Mouse (Mus musculus) heart, postnatal 25 days (tissue): Measurements from ENCODE around the gene Srsf6. TPM values are rescaled to one million over a fixed set of nuclear protein-coding genes. Genes with fewer than 3 reads are reported as not detected.
"Not testable (repeated sequence)": the region's sequence is repeated elsewhere in the genome, so short reads cannot be mapped to it uniquely, and the experiment has no call there.

Source experiments
- DNase-seq: peaks from one replicate; pipeline ENCODE4 v3.0.0; 2022; ENCODE audit warnings: low spot score
- intact Hi-C: fragments of 180-260 bp; cut with DNase I; formaldehyde crosslinking; loops from one replicate; pipeline ENCODE4 v1.15.1; 2025
- total RNA-seq, 2 experiments: library from RNA; stranded (reverse); gene quantifications; 2 replicates each; pipeline ENCODE4 v1.2.3; 2021

The Srsf6 gene
- 10 to 100 TPM; 63.7 to 70.7 TPM for total RNA-seq

DNA sequence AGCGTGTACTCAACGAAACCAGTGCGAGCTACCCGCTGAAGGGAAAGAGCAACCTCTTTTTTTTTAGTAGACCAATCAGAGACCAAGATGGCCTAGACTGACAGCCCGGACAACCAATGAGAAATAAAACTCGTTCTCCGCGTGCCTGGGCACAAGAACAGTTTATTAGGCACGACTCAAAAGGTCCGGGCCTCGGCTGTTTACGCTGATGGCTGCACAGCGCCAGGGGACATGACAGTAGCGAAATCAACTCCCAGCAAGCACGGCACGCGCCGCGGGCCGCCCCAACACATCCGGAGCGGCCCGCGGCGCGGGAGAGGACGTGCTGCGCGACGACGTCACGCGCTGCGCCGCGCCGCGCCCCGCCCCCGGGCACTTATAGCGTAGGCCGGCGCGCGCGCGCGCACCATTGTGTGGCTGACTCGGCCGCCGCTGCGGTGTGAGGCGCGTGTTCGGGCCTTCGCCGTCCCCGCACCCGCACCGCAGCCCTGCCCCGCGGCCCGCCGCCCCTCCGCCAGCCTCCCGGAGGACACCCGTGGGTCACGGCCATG lies at the start of gene Srsf6:
TSS of gene Srsf6 (plus strand) at position 406 of the 551 bp plus-strand sequence.
- DNase-seq: peak; percentile 83
- intact Hi-C loops: loop anchor here (5.0 kb wide), 1 partner anchor 86 kb away; the partner anchor contains the start of gene Ift52

DNA sequence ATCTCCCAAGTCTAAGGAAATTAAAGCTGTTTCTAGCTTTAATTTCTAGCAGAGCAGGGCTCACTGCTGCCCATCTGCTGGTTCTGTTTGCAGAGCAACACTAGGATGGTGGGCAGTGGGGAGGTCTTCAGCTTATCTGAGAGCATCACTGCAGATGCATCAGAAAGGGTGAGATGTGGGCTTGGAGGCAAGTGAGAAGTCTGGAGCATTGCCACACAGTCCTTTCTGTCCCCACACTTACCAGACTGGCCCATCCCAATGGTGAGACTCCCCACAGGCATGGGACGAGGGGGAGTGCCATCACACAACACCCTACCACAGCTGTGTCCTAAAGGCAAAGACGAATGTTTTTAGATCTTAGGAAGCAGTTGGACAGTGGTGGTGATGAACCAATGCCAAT lies 47.2 kb upstream of the Srsf6 start:
- no peak for DNase-seq
- intact Hi-C loops: no loop called here

DNA sequence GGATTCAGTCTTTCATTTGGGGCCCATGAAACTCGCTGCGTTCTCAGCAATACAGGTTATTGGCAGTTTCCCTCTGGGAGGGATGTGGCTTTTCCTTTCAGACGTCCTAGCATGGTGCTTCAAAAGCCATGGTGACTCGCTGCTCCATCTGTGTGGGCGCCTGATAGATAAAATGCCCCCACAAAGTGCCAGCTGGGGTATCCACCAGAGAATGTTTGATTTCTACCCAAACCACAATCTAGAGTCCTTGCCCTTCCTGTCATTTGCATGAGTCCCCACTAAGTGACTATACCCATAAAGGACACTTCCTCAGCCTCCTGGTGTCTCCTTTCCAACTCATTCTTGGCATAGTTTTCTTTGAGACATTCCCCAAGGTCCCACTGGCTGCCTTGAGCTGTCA lies 44.2 kb upstream of the Srsf6 start:
- intact Hi-C loops: no loop called here
- no peak for DNase-seq

DNA sequence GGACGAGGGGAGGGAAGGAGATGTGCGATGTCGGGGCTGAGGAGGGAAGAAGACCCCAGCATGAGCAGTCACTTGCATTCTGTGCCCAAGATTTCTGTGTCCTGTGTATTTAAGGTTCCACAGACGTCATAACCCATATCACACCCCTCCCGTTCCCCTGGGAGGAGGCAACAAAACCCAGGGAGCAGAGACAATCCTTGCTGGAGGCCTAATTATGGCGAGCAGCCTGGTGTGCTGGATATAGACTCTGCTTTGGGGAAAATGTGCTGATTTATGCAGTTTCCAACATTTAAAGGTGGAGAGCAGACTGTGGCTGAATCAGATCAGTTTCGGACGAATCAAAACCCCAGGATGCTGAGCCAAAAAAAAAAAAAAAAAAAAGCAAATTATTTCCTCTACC lies 42.7 kb upstream of the Srsf6 start:
- intact Hi-C loops: no loop called here
- DNase-seq: no peak

DNA sequence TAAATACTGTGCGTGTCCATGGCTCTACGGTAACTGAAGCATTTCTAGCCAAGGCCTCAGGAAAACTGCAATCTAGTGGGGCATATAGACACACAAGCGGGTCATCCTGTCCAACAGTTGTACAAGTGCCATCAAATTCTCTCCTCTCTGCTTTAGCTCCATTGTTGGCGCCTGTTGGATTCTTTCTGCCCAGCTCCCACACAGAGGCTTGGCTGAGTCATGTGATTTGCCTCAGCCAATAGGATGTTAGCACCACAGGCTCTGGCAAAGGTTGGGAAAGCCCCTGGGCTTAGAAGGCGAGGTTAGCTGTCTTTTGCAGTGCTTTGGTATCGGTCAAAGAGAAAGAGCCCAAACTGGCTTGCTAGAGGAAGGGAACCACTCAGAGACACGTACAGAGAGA lies 42.1 kb upstream of the Srsf6 start:
- intact Hi-C loops: no loop called here

DNA sequence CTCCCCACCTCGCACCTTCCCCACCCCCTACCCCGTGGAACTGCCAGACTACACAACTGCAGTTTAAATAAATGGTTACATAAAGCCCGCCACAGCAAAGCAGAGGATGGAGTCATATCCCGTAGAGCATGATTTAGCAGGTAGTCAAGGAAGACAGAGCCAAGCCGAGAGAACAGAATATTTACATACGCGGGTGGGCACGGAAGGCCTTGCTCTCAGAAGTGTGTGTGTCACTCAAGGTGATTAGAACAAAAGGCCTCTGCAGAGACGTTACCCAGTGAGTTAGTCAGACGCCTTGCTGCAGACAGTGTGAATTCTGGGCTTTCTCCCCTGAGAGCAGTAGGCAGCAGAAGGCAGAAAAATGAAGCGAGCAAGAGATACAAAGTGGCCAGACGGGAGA lies 41.6 kb upstream of the Srsf6 start:
- intact Hi-C loops: no loop called here
- no peak for DNase-seq

More for the DNA sequence above, 42.1 kb upstream of the Srsf6 start:
- DNase-seq: no peak

DNA sequence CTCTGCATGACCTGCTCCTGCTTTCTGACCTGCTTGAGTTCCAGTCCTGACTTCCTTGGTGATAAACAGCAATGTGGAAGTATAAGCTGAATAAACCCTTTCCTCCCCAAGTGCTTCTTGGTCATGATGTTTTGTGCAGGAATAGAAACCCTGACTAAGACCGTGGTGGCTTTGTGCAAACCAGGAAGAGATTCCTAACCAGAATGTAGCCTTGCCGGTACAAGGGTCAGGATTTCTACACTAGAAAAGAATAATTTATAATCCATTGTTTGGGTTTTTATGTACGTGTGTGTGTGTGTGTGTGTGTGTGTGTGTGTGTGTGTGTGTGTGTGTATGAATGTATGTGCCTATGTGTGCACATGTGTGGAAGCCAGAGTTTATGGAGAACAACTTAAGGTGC lies 38.3 kb upstream of the Srsf6 start:
- DNase-seq, intact Hi-C loops: not testable (repeated sequence)

DNA sequence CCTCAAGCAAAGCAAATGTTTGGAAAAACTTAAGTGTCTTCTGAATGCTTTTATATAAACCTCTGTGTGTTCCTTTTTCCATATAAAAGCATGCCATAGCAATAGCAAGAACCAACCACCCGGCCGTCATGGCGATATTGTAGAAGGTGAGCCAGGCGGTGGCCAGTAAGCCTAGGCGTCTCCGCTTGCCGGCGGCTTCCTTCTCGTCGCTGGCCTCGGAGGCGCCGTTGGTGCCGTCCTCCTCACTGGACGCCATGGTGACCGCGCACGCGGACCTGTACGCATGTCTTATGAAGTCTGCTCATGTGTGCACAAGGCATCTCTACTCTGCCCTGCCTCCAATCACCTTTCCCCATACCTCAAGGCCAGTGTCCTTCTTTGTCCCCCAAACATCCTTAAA lies 32.1 kb upstream of the Srsf6 start:
- DNase-seq, intact Hi-C loops: not testable (repeated sequence)

DNA sequence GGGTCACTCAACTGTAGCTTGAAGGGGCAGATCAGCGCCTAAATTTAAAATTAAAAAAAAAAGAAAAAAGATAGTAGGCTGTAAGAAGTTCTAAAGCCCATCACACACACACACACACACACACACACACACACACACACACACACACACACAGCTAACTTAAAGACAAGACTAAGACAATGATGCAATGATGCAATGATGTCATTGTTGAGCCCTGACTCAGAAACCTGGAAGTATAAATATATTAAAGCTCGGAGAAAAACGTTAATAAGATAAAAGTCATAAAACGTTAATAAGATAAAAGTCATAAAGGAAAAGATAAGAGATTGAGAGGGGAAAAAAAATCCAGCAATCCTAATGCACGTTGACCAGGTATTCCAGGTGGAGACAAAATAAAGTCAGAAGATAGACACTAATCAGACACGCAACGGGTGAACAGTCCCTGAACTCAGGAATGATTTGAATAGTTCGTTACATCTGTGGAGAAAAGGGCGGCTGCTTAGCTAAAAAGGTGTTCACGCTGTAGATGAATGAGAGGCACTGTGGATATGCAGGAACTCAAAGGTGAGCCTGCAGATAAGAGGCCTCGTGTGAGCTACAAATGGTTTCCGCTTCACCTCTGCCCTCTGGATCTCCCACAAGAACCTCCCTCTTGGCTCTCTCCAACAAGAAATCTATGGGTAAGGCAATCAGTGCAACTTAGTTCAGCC lies 31.3 kb upstream of the Srsf6 start:
- DNase-seq: no peak
- intact Hi-C loops: no loop called here

DNA sequence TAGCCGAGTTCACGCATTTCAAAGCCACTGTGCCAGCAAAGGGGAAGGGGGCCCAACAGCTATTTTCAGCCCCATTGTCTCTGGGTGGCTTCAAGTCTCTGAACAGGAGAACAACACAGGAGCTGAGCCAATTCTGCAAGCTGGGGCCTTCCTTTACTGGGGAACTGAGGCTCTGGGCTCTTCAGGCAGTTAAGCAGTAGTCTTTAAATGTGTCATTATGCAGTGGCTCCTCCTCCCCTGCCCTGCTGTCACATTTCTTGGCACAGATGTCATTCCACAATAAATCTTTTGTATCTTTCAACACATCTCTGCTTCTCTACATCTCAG lies 30.8 kb upstream of the Srsf6 start:
- intact Hi-C loops: no loop called here
- DNase-seq: no peak

DNA sequence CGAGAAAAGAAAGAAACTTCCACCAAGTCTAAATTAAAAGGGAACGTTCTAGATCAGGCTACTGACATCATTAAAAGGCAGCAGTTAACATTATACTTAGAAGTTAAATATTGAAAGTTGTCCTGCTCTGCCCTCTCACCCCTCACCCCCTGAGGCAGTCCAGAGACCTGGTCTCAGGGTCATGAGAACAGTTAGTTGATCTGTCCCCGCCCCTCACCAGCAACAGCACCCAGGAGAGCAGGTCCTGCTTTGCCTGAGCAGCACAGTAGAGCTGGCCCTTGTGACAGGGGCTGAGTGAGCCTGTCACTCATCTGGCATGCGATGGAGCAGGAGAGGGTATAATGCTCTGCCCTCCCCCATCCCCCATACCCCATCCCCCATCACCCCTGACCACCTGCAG lies 25.4 kb upstream of the Srsf6 start:
- no peak for DNase-seq
- intact Hi-C loops: no loop called here

DNA sequence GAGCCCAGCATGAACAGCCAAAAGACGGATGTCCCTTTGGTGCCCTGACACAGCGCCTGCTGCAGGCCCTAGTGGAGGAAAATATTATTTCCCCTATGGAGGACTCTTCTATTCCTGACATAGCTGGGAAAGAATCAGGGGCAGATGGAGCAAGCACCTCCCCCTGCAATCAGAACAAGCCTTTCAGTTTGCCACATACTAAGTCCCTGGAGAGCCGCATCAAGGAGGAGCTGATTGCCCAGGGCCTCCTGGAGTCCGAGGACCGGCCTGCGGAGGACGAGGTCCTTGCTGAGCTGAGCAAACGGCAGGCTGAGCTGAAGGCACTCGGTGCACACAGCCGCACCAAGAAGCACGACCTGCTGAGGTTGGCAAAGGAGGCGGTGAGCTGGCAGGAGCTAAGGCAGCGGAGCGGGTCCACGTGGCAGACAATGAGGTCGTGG lies 23.3 kb upstream of the Srsf6 start:
- no peak for DNase-seq
- intact Hi-C loops: no loop called here

DNA sequence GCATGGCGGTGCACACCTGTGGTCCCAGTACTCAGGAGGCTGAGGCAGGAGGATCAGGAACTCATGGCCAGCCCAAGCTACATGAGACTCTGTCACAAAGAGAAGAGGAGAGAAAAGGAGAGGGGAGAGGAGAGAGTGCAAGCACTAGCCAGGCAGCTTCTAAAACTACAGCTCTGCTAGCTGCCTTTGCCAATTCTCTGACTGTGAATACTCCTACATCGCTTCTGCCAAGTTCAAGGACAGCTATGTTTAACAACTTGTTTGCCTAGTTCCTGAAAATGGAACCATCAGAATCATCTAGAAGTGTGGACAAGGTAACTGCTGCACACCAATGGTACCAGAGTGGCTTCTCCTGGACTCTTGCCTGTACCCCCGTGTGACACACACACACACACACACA lies 17.3 kb upstream of the Srsf6 start:
- DNase-seq: no peak

DNA sequence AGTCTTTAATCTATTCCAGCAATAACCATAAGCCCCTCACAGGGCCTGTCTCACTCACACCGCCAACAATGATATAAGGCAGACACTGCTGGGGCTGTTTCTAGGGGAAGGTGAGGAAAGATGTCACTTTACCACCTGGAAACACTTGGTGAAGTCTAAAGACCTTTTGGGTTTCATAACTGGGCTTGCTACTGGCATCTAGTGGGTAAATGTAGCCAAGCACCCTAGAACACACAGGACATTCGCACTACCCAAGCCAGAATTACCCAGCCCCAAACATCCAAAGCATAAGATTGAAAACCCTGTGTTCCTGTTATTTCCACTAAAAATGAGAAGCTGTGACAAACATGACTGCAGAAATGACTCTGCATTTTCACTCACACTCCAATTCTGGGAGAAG lies 16.8 kb upstream of the Srsf6 start:
- intact Hi-C loops: no loop called here

More for the DNA sequence above, 17.3 kb upstream of the Srsf6 start:
- intact Hi-C loops: no loop called here

DNA sequence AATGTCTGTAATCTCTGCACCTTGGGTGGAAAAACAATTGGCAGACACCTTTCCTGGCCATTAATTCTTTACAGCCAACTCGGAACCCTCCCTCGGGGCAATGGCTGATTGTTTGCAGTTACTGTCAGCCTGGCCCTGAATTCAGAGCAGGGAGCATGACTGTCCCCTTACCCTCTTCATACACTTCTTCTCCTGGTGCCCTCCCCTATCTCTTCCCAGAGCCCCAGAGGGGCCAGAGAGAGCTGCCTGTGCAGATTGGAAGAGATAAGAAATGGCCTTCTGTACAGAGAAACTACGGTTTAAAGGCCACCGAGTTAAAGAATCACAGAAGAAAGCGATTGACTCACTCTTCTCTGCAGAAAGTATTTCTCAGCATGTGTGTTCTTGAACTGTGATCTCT lies 11.4 kb upstream of the Srsf6 start:
- no peak for DNase-seq
- intact Hi-C loops: loop anchor here (5.0 kb wide), 3 partner anchors 177 to 482 kb away; no protein-coding TSS in a partner anchor

More for the DNA sequence above, 16.8 kb upstream of the Srsf6 start:
- no peak for DNase-seq

DNA sequence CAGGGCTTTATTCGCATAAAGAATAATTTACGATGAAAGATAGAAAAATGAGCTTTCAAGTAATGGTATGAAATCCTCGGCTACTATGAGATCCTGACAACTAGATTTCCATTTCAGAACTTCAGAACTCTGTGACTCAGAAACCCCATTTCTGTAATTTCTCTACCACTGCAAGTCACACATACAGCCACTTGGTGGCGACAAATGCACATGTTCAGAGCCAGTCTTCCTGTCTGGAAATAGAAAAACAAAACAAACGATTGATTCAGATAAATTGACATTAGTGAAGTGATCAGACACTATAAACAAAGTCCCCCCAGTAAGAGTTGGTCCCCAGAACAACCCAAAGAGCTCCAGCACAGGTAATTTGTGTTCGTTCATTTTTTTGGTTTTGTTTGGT lies 9.1 kb upstream of the Srsf6 start:
- intact Hi-C loops: loop anchor here (2.0 to 5.0 kb wide), 4 partner anchors 81 to 480 kb away; no protein-coding TSS in a partner anchor
- no peak for DNase-seq

DNA sequence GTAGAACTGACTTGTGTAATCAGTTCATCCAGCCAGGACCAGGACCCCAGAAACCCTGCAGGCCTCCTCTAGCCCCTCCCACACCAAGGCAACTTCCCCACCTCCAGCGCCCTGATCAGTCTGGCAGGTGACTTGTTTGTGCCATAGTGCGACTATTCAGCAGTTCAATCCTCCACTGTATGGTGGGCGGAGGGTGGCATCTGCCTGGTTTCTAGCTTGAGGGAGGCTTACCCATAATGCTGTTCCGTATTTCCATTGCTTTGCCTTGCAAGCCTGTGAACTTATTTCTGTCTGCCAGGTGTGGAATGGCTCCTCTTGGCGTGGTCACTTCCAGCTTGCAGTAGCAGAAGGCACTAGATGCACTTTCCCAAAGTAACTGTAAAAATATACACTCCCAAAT lies 8.5 kb upstream of the Srsf6 start:
- intact Hi-C loops: loop anchor here (2.0 to 5.0 kb wide), 4 partner anchors 80 to 479 kb away; no protein-coding TSS in a partner anchor
- no peak for DNase-seq

DNA sequence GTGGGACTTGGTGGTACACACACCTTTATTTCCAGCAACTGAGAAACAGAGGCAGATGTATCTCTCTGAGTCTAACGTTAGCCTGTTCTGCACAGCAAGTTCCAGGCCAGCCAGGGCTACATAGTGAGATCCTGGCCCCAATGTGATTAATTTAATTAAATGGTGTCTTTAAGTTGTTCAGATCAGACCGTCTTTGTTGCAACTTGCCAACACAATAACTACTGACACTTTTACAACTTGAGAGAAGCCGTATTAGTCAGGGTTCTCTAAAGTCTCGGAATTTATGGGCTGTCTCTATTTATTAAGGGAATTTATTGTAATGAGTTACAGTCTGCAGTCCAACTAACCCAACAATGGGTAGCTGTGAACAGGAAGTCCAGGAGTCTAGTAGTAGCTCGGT lies 7.2 kb upstream of the Srsf6 start:
- intact Hi-C loops: loop anchor here (5.0 kb wide), 3 partner anchors 173 to 478 kb away; no protein-coding TSS in a partner anchor
- no peak for DNase-seq

DNA sequence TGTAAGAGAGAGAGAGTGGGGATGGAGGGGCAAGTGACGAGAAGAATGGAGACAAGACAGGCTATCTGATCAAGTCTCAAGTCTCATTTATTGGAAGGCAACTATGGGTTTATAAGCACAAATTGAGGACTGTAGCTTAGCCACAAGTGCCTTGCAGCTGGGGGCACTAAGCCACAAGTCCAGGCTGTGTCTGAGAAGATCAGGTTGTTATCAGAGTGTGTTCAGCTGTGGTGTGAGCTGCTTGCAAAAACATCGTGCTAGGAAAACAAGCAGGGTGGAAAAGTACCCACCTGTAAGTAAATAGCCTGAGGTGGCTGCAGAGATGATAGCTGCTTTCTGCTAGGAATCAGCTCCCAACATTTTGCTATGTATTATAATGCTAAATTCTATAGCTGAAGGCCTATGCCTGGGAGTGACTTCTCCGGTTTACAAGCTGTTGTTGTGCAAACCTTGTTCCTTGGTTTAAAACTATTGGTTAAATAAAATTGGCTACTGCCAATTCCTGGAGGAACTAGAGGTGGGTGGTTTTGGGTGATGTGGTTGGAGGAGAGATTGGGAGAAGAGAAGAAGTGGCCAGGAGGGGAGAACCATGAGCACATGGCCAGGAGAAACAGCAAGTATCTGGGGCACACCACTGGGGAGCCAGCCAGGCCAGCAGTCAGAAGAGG lies 3.3 kb upstream of the Srsf6 start:
- intact Hi-C loops: no loop called here
- no peak for DNase-seq

DNA sequence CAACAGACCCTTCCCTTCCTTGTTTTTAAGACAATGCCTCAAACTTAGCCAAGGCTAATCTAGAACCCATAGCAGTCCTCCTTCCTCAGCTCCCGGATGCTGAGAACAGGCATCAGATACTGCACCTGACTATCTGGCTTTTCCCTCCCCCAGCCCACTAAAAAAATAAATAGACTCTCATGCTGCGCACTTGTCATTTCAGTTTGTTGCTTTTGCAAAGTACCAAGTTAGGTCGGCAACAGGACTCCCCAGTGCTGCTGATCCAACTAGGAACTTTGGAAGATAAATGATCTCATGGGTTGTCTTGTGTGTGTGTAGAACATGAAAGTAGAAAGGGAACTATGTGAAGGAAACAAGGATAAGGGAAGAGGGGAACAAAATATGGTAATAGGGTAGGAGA lies 1.6 kb upstream of the Srsf6 start:
- no peak for DNase-seq
- intact Hi-C loops: loop anchor here (5.0 kb wide), 1 partner anchor 88 kb away; the partner anchor contains the start of gene Ift52

DNA sequence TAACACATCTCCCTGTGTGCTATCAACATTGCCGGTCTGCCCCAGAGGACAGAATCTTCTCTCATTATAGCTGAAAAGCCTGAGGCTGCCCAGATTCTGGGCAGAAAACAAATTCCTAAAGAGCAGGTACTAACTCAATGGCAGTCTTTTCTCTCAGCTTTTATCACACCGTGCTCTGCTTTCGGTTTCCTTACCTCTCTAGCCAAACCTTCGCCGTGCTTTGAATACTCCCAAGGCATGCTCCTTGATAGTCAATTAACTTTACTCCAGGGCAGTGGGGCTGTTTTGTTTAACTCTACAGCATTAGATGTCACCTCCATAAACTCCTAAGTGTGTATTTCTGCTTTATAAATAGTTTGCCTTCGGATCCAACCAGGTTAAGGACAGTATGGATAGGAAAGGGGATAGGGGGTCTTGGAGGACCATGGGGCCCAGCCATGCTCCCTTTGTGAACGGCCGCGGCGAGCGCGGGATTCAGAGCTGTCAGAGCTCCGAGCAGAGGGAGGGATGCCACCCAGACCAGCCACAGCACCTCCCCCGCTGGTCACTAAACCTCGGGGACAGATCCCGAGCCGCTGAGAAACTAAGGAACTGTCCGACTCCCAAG lies 709 bp upstream of the Srsf6 start:
- intact Hi-C loops: loop anchor here (5.0 kb wide), 1 partner anchor 87 kb away; the partner anchor contains the start of gene Ift52
- no peak for DNase-seq
